Mouse (Mus musculus) CH12.LX (cell line): ENCODE data around the gene Anks1. TPM values are rescaled to one million over a fixed set of nuclear protein-coding genes. Genes with fewer than 3 reads are reported as not detected.

Source experiments
- DNase-seq: peaks from one replicate; pipeline ENCODE4 v3.0.0-alpha.2; 2013; ENCODE audit errors: extremely low read depth
- H3K27ac ChIP-seq: 2 replicates; pipeline ENCODE4 v1.5.1; 2012; ENCODE audit warnings: low read depth, mild to moderate bottlenecking, control low read depth, moderate library complexity; ENCODE audit not compliant: insufficient read depth
- H3K27me3 ChIP-seq: replicated peaks from 2 replicates; pipeline ENCODE3; 2012; ENCODE audit warnings: inconsistent platforms
- H3K36me3 ChIP-seq, 2 experiments: replicated peaks in 1 of 2; 2 replicates each; pipeline versions ENCODE3 to v1.6.1; 2012; ENCODE audit warnings: inconsistent platforms in 1 of 2, low read length in 1 of 2, mild to moderate bottlenecking in 1 of 2, mixed read lengths in 1 of 2, moderate library complexity in 1 of 2; ENCODE audit not compliant: control insufficient read depth in 1 of 2, insufficient read depth in 1 of 2
- H3K4me1 ChIP-seq, 2 experiments: 2 replicates each; pipeline ENCODE4 v1.6.1; 2012; ENCODE audit warnings: inconsistent platforms in 1 of 2, moderate library complexity in 1 of 2; ENCODE audit not compliant: insufficient read depth in 2 of 2, control insufficient read depth in 1 of 2
- H3K4me2 ChIP-seq: 2 replicates; pipeline ENCODE4 v1.6.1; 2012; ENCODE audit warnings: low read depth, mild to moderate bottlenecking, control low read depth; ENCODE audit not compliant: poor library complexity, insufficient read depth, severe bottlenecking
- H3K4me3 ChIP-seq, 3 experiments: fragments of 150-350 bp in 1 of 3; sonication (generic) in 1 of 3; replicated peaks in 1 of 3; 2 replicates each; pipeline versions ENCODE3 to v1.5.1; 2011 to 2012; ENCODE audit warnings: low read depth in 2 of 3, low read length in 2 of 3, mild to moderate bottlenecking in 2 of 3, moderate library complexity in 2 of 3, control low read depth in 1 of 3, improper control_type of control experiment in 1 of 3, inconsistent platforms in 1 of 3, mixed read lengths in 1 of 3; ENCODE audit not compliant: poor library complexity in 1 of 3
- H3K79me2 ChIP-seq: replicated peaks from 2 replicates; pipeline ENCODE4 v1.6.1; 2012; ENCODE audit warnings: mild to moderate bottlenecking, moderate library complexity; ENCODE audit not compliant: control insufficient read depth, poor library complexity, insufficient read depth, severe bottlenecking; ENCODE audit errors: extremely low read depth
- H3K9ac ChIP-seq: 2 replicates; pipeline ENCODE4 v1.6.1; 2012; ENCODE audit warnings: low read depth, mild to moderate bottlenecking, control low read depth, moderate library complexity; ENCODE audit not compliant: insufficient read depth
- H3K9me3 ChIP-seq: replicated peaks from 2 replicates; pipeline ENCODE3; 2012; ENCODE audit warnings: low read length, inconsistent platforms, mixed read lengths
- CHD1 ChIP-seq: IDR thresholded peaks from 2 replicates; pipeline ENCODE4 v1.6.1; 2012; ENCODE audit warnings: low read depth, low read length, improper control_type of control experiment, inconsistent platforms
- CHD2 ChIP-seq: IDR thresholded peaks from 2 replicates; pipeline ENCODE4 v1.6.1; 2011; ENCODE audit warnings: low read length, improper control_type of control experiment
- CTCF ChIP-seq, 2 experiments: IDR thresholded peaks in 1 of 2; conservative IDR thresholded peaks in 1 of 2; 2 replicates each; pipeline ENCODE4 v1.5.1; 2011 to 2012; ENCODE audit warnings: low read depth in 2 of 2, low read length in 2 of 2, improper control_type of control experiment in 1 of 2, inconsistent platforms in 1 of 2, mild to moderate bottlenecking in 1 of 2, moderate library complexity in 1 of 2
- ELF1 ChIP-seq: IDR thresholded peaks from 2 replicates; pipeline ENCODE4 v1.6.1; 2014; ENCODE audit warnings: low read depth, mild to moderate bottlenecking, inconsistent platforms, low read length, improper control_type of control experiment
- EP300 ChIP-seq: IDR thresholded peaks from 2 replicates; pipeline ENCODE4 v1.6.1; 2011; ENCODE audit warnings: low read length, improper control_type of control experiment
- ETS1 ChIP-seq: conservative IDR thresholded peaks from 2 replicates; pipeline ENCODE4 v1.6.1; 2012; ENCODE audit warnings: low read depth, mild to moderate bottlenecking, inconsistent platforms, low read length, improper control_type of control experiment, moderate library complexity
- JUN ChIP-seq: IDR thresholded peaks from 2 replicates; pipeline ENCODE4 v1.6.1; 2011; ENCODE audit warnings: low read depth, mild to moderate bottlenecking, low read length, improper control_type of control experiment, moderate library complexity; ENCODE audit not compliant: insufficient read depth
- JUND ChIP-seq: conservative IDR thresholded peaks from 2 replicates; pipeline ENCODE4 v1.6.1; 2011; ENCODE audit warnings: low read depth, low read length, improper control_type of control experiment
- KAT2A ChIP-seq: IDR thresholded peaks from 2 replicates; pipeline ENCODE4 v1.6.1; 2012; ENCODE audit warnings: low read length, improper control_type of control experiment, inconsistent platforms; ENCODE audit not compliant: insufficient replicate concordance
- MAZ ChIP-seq: IDR thresholded peaks from 2 replicates; pipeline ENCODE4 v1.6.1; 2012; ENCODE audit warnings: low read depth, mild to moderate bottlenecking, inconsistent platforms, low read length, improper control_type of control experiment, moderate library complexity
- NELFE ChIP-seq: IDR thresholded peaks from 2 replicates; pipeline ENCODE4 v1.6.1; 2011; ENCODE audit warnings: low read depth, low read length, improper control_type of control experiment
- NRF1 ChIP-seq: IDR thresholded peaks from 2 replicates; pipeline ENCODE4 v1.6.1; 2014; ENCODE audit warnings: low read depth, mild to moderate bottlenecking, inconsistent platforms, low read length, improper control_type of control experiment, moderate library complexity
- PAX5 ChIP-seq: IDR thresholded peaks from 2 replicates; pipeline ENCODE4 v1.6.1; 2012; ENCODE audit warnings: low read length, inconsistent platforms, mixed read lengths
- POLR2AphosphoS2 ChIP-seq: IDR thresholded peaks from 2 replicates; pipeline ENCODE4 v1.6.1; 2011; ENCODE audit warnings: low read depth, low read length, improper control_type of control experiment
- RAD21 ChIP-seq: IDR thresholded peaks from 2 replicates; pipeline ENCODE4 v1.6.1; 2011; ENCODE audit warnings: low read depth, mild to moderate bottlenecking, low read length, improper control_type of control experiment, moderate library complexity
- RCOR1 ChIP-seq: conservative IDR thresholded peaks from 2 replicates; pipeline ENCODE4 v1.6.1; 2012; ENCODE audit warnings: low read depth, mild to moderate bottlenecking, inconsistent platforms, low read length, improper control_type of control experiment
- SIN3A ChIP-seq: IDR thresholded peaks from 2 replicates; pipeline ENCODE4 v1.6.1; 2012; ENCODE audit warnings: low read length, improper control_type of control experiment, inconsistent platforms
- SMC3 ChIP-seq: IDR thresholded peaks from 2 replicates; pipeline ENCODE4 v1.6.1; 2011; ENCODE audit warnings: low read depth, low read length, improper control_type of control experiment
- TBP ChIP-seq: conservative IDR thresholded peaks from 2 replicates; pipeline ENCODE4 v1.6.1; 2011; ENCODE audit warnings: low read depth, low read length, improper control_type of control experiment
- TCF12 ChIP-seq: IDR thresholded peaks from 2 replicates; pipeline ENCODE4 v1.6.1; 2014; ENCODE audit warnings: low read depth, mild to moderate bottlenecking, inconsistent platforms, low read length, improper control_type of control experiment
- UBTF ChIP-seq: IDR thresholded peaks from 2 replicates; pipeline ENCODE4 v1.6.1; 2012; ENCODE audit warnings: low read depth, mild to moderate bottlenecking, inconsistent platforms, low read length, improper control_type of control experiment, moderate library complexity
- USF1 ChIP-seq: IDR thresholded peaks from 2 replicates; pipeline ENCODE4 v1.6.1; 2014; ENCODE audit warnings: low read depth, mild to moderate bottlenecking, inconsistent platforms, low read length, improper control_type of control experiment
- USF2 ChIP-seq: conservative IDR thresholded peaks from 2 replicates; pipeline ENCODE4 v1.6.1; 2011; ENCODE audit warnings: low read depth, low read length, improper control_type of control experiment
- ZC3H11A ChIP-seq: IDR thresholded peaks from 2 replicates; pipeline ENCODE4 v1.6.1; 2012; ENCODE audit warnings: low read depth, mild to moderate bottlenecking, inconsistent platforms, low read length, improper control_type of control experiment
- ZKSCAN1 ChIP-seq: IDR thresholded peaks from 2 replicates; pipeline ENCODE4 v1.6.1; 2012; ENCODE audit warnings: low read depth, inconsistent platforms, low read length, improper control_type of control experiment, borderline replicate concordance
- dilution Hi-C: fragments of 300-500 bp; cut with MboI; formaldehyde crosslinking; loops from 2 replicates; pipeline ENCODE4 v1.14.3; 2020; ENCODE audit warnings: low sequenced_read_pairs; ENCODE audit not compliant: extremely low pct_unique_long_range_greater_than_20kb, extremely low pct_ligation_motif_present
- in situ Hi-C: fragments of 300-500 bp; cut with MboI; formaldehyde crosslinking; loops from 3 replicates; pipeline ENCODE4 v1.14.3; 2019; ENCODE audit warnings: low sequenced_read_pairs, low pct_ligation_motif_present, low pct_unique_long_range_greater_than_20kb, mixed read lengths
- polyA plus RNA-seq: library from polyadenylated mRNA; unstranded; fragments of >175 nt; gene quantifications from 2 replicates; pipeline ENCODE4 v1.2.1, GENCODE M21; 2012; ENCODE audit warnings: low read depth; ENCODE audit not compliant: insufficient read length
- total RNA-seq, 2 experiments: library from RNA; depleted of rRNA; stranded (reverse); fragments of 300-350 nt in 1 of 2; fragments of >200 nt in 1 of 2; gene quantifications; 2 replicates each; pipeline ENCODE4 v1.2.3; 2012 to 2014

The Anks1 gene
- total and polyA plus RNA-seq, 3 experiments, result 5.8 to 9.3 (median 9.0) TPM

- dilution Hi-C loops, result no loop called here
- no peak overlapping the region for H3K4me3 ChIP-seq
- H3K27ac ChIP-seq, result no peak overlapping the region
- TF ChIP-seq ZKSCAN1, result no peak
- TF ChIP-seq ZC3H11A, result no peak
- no peak for TF ChIP-seq MAZ
- no peak for TF ChIP-seq NRF1
- TF ChIP-seq TCF12, result no peak
- no peak for TF ChIP-seq EP300
- no peak for TF ChIP-seq POLR2AphosphoS2
- TF ChIP-seq CHD1, result no peak
- TF ChIP-seq ETS1, result no peak
- no peak for TF ChIP-seq RAD21
- no peak for TF ChIP-seq JUND
- TF ChIP-seq CTCF (conservative IDR thresholded peaks at IDR 0.05 in 1 of 2, IDR thresholded peaks at IDR 0.05 in 1 of 2; ENCODE audit: low read depth in 2 of 2, low read length in 2 of 2), result no peak
- TF ChIP-seq USF2, result no peak
- no peak for TF ChIP-seq ELF1
- TF ChIP-seq JUN, result no peak
- no peak for TF ChIP-seq SMC3
- TF ChIP-seq, all 38 proteins: peak for 0
- Histone ChIP-seq H3K4me1 (no peaks in the 10 kb centered on the region), H3K27me3 (no peaks in the 10 kb centered on the region), H3K4me2 (no peak overlapping the region), H3K9me3 (no peaks in the 10 kb centered on the region), H3K79me2 (no peaks in the 10 kb centered on the region), H3K9ac (no peak overlapping the region), H3K36me3 (peaks cover 8 to 52% of the 10 kb centered on the region in 2 experiments)
- no peak for DNase-seq
- in situ Hi-C loops, result no loop called here
Observed at GRCm38 (mm10) chr17:28005393-28005792, 96.3 kb downstream of the Anks1 start.

- Histone ChIP-seq H3K9ac (no peak overlapping the region), H3K36me3 (peaks cover 8 to 57% of the 10 kb centered on the region in 2 experiments), H3K79me2 (no peaks in the 10 kb centered on the region), H3K27me3 (no peaks in the 10 kb centered on the region), H3K4me1 (no peaks in the 10 kb centered on the region), H3K9me3 (no peaks in the 10 kb centered on the region), H3K4me2 (no peak overlapping the region), H3K27ac (no peak overlapping the region), H3K4me3 (no peak overlapping the region)
- in situ Hi-C loops, result no loop called here
- no peak for DNase-seq
- TF ChIP-seq PAX5 (no peak), CHD1 (no peak), KAT2A (no peak), USF1 (no peak), SIN3A (no peak), MAZ (no peak), TBP (no peak), CTCF (conservative IDR thresholded peaks at IDR 0.05 in 1 of 2, IDR thresholded peaks at IDR 0.05 in 1 of 2; ENCODE audit: low read depth in 2 of 2, low read length in 2 of 2) (no peak), CHD2 (no peak), NELFE (no peak), RCOR1 (no peak), TCF12 (no peak), UBTF (no peak)
- dilution Hi-C loops, result no loop called here
Observed at GRCm38 (mm10) chr17:28006208-28006607, 97.1 kb downstream of the Anks1 start.
